Mouse (Mus musculus) erythroid progenitor cell, adult 5-6 weeks (primary cell): Measurements from ENCODE around the gene Dusp23. TPM values are rescaled to one million over a fixed set of nuclear protein-coding genes. Genes with fewer than 3 reads are reported as not detected.

Source experiments
- ATAC-seq: replicated peaks from 2 replicates; pipeline ENCODE4 v1.8.0; 2016; ENCODE audit warnings: moderate number of reproducible peaks, mild to moderate bottlenecking, moderate TSS enrichment, inconsistent platforms; ENCODE audit not compliant: poor library complexity, low FRiP score, severe bottlenecking
- total RNA-seq, 2 experiments: library from RNA; stranded (forward) in 1 of 2; stranded (reverse) in 1 of 2; fragments of 150-400 nt in 1 of 2; fragments of 186-747, 209-891 nt in 1 of 2; gene quantifications; 2 replicates each; pipeline versions ENCODE4 v1.2.3 to v1.2.4; 2015 to 2017; ENCODE audit warnings: low replicate concordance in 2 of 2

The Dusp23 gene
- total RNA-seq, 2 experiments from 2014 or later, result 1.4 to 10.5 TPM

- ATAC-seq, result no peak
These were observed 6.5 kb downstream of the Dusp23 start for GRCm38 (mm10) chr1:172626306-172626705.

GRCm38 (mm10) chr1:172624081-172624480 lies 8.7 kb downstream of the Dusp23 start:
- no peak for ATAC-seq

- ATAC-seq, result no peak
These were observed 9.2 kb downstream of the Dusp23 start for GRCm38 (mm10) chr1:172623599-172623998.

GRCm38 (mm10) chr1:172619235-172619634 lies 13.5 kb downstream of the Dusp23 start:
- 0 out of 2 replicates have a peak, but pooled peaks have one; percentile 61 for ATAC-seq

- no peak for ATAC-seq
These were observed 14.6 kb downstream of the Dusp23 start for GRCm38 (mm10) chr1:172618141-172618540.

- no peak for ATAC-seq
These were observed 15.2 kb downstream of the Dusp23 start for GRCm38 (mm10) chr1:172617365-172618076.

GRCm38 (mm10) chr1:172616537-172617300 lies 16.0 kb downstream of the Dusp23 start:
- no peak for ATAC-seq

GRCm38 (mm10) chr1:172615412-172615811 lies 17.4 kb downstream of the Dusp23 start:
- ATAC-seq, result no peak

- no peak for ATAC-seq
These were observed 18.1 kb downstream of the Dusp23 start for GRCm38 (mm10) chr1:172614654-172615053.

- no peak for ATAC-seq
These were observed 20.0 kb downstream of the Dusp23 start for GRCm38 (mm10) chr1:172612745-172613144.

- no peak for ATAC-seq
These were observed 21.5 kb downstream of the Dusp23 start for GRCm38 (mm10) chr1:172611304-172611703.

GRCm38 (mm10) chr1:172602326-172602725 lies 30.4 kb downstream of the Dusp23 start, which contains the start of gene Fcrl6:
TSS of gene Fcrl6 (minus strand) at chr1:172602551.
- ATAC-seq, result no peak

GRCm38 (mm10) chr1:172594495-172594894 lies 38.3 kb downstream of the Dusp23 start:
- ATAC-seq, result no peak

- ATAC-seq, result no peak
These were observed 38.8 kb downstream of the Dusp23 start for GRCm38 (mm10) chr1:172593956-172594355.

GRCm38 (mm10) chr1:172593321-172593720 lies 39.4 kb downstream of the Dusp23 start:
- no peak for ATAC-seq

GRCm38 (mm10) chr1:172590385-172590784 lies 42.4 kb downstream of the Dusp23 start, which contains the start of gene Slamf8:
TSS of gene Slamf8 (minus strand) at chr1:172590568.
- no peak for ATAC-seq

- ATAC-seq, result no peak
These were observed 46.9 kb downstream of the Dusp23 start for GRCm38 (mm10) chr1:172585612-172586567.

- ATAC-seq, result no peak
These were observed 47.7 kb downstream of the Dusp23 start for GRCm38 (mm10) chr1:172585026-172585425.

- ATAC-seq, result no peak
These were observed 48.5 kb downstream of the Dusp23 start for GRCm38 (mm10) chr1:172584271-172584670.

GRCm38 (mm10) chr1:172582436-172582835 lies 50.3 kb downstream of the Dusp23 start:
- ATAC-seq, result no peak
